Mouse (Mus musculus) testis, adult 2 months (tissue): ENCODE measurements around the gene Unc119. TPM values are rescaled to one million over a fixed set of nuclear protein-coding genes. Genes with fewer than 3 reads are reported as not detected.
A peak's percentile ranks its signal among the peaks of the same experiment; 100 is the strongest.

Experiments
- H3K27ac ChIP-seq: fragments of 200-500 bp; 2 replicates; pipeline ENCODE4 v1.5.1; 2012; ENCODE audit warnings: low read depth, low read length; ENCODE audit not compliant: control insufficient read depth, insufficient read depth
- H3K27me3 ChIP-seq: fragments of 200-500 bp; 2 replicates; pipeline ENCODE4 v1.6.1; 2012; ENCODE audit warnings: mild to moderate bottlenecking, low read length, moderate library complexity; ENCODE audit not compliant: control insufficient read depth, insufficient read depth
- H3K36me3 ChIP-seq: fragments of 200-500 bp; 2 replicates; pipeline ENCODE4 v1.6.1; 2012; ENCODE audit warnings: mild to moderate bottlenecking, low read length; ENCODE audit not compliant: control insufficient read depth, insufficient read depth
- H3K4me1 ChIP-seq: fragments of 200-500 bp; 2 replicates; pipeline ENCODE4 v1.6.1; 2012; ENCODE audit warnings: low read length; ENCODE audit not compliant: control insufficient read depth, insufficient read depth
- H3K4me3 ChIP-seq: fragments of 200-500 bp; 2 replicates; pipeline ENCODE4 v1.5.1; 2012; ENCODE audit warnings: low read depth, mild to moderate bottlenecking, low read length, moderate library complexity, mixed read lengths; ENCODE audit not compliant: control insufficient read depth
- CTCF ChIP-seq: fragments of 200-500 bp; IDR thresholded peaks from 2 replicates; pipeline ENCODE4 v1.5.1; 2012; ENCODE audit warnings: low read depth, mild to moderate bottlenecking, inconsistent platforms, low read length, moderate library complexity; ENCODE audit not compliant: control insufficient read depth, insufficient read depth, insufficient replicate concordance
- POLR2A ChIP-seq: fragments of 200-500 bp; IDR thresholded peaks from 2 replicates; pipeline ENCODE4 v1.6.1; 2012; ENCODE audit warnings: low read depth, mild to moderate bottlenecking, inconsistent platforms, low read length, moderate library complexity; ENCODE audit not compliant: control insufficient read depth
- polyA plus RNA-seq: library from polyadenylated mRNA; depleted of rRNA; stranded (reverse); fragments of >200 nt; gene quantifications from 2 replicates; pipeline ENCODE4 v1.2.3, GENCODE M21; 2012

Unc119 gene
- polyA plus RNA-seq, 1 experiment = 66.7 TPM

- Histone ChIP-seq H3K27ac (no peak overlapping the region), H3K36me3 (peaks cover 1% of the 10 kb centered on the region), H3K4me3 (no peak overlapping the region), H3K4me1 (no peaks in the 10 kb centered on the region), H3K27me3 (no peaks in the 10 kb centered on the region)
- no peak for TF ChIP-seq CTCF
- TF ChIP-seq POLR2A = no peak
Observed at GRCm38 (mm10) chr11:78313662-78314061, 29.6 kb upstream of the Unc119 start.

- H3K36me3 ChIP-seq = peaks cover 4% of the 10 kb centered on the region
- no peak overlapping the region for H3K4me3 ChIP-seq
- TF ChIP-seq POLR2A = no peak
- no peak for TF ChIP-seq CTCF
- no peak overlapping the region for H3K27ac ChIP-seq
- H3K4me1 ChIP-seq = peaks cover 2% of the 10 kb centered on the region; the same call in 1 of the 2 replicates
- H3K27me3 ChIP-seq = no peaks in the 10 kb centered on the region
Observed at GRCm38 (mm10) chr11:78318411-78318810, 24.9 kb upstream of the Unc119 start.

GRCm38 (mm10) chr11:78322076-78322831, 21.0 kb upstream of the Unc119 start:
- Histone ChIP-seq H3K27ac (no peak overlapping the region), H3K27me3 (no peaks in the 10 kb centered on the region), H3K4me1 (peaks cover 2% of the 10 kb centered on the region; the same call in 1 of the 2 replicates), H3K36me3 (peaks cover 4% of the 10 kb centered on the region), H3K4me3 (no peak overlapping the region)
- no peak for TF ChIP-seq POLR2A
- TF ChIP-seq CTCF = no peak

- peak within 1 kb of the TSS; percentile 33; the same call in 1 of the 2 replicates for H3K27ac ChIP-seq
- TF ChIP-seq CTCF (no peak), POLR2A (peak; percentile 32; the same call in 1 of the 2 replicates)
- H3K27me3 ChIP-seq = no peaks in the 10 kb centered on the region
- peaks cover 4% of the 10 kb centered on the region for H3K36me3 ChIP-seq
- H3K4me1 ChIP-seq = peaks cover 2% of the 10 kb centered on the region; the same call in 1 of the 2 replicates
- H3K4me3 ChIP-seq = peak within 1 kb of the TSS; percentile 26
Observed at GRCm38 (mm10) chr11:78322860-78323259, 20.4 kb upstream of the Unc119 start, which contains the start of gene Aldoc. Gene Aldoc (plus strand): TSS chr11:78322968.

GRCm38 (mm10) chr11:78324000-78324785, 19.1 kb upstream of the Unc119 start:
- peaks cover 6% of the 10 kb centered on the region for H3K4me1 ChIP-seq
- H3K4me3 ChIP-seq = no peak overlapping the region
- TF ChIP-seq CTCF (no peak), POLR2A (no peak)
- H3K36me3 ChIP-seq = peaks cover 4% of the 10 kb centered on the region
- H3K27ac ChIP-seq = no peak overlapping the region
- H3K27me3 ChIP-seq = no peaks in the 10 kb centered on the region

- Histone ChIP-seq H3K27me3 (no peaks in the 10 kb centered on the region), H3K36me3 (peaks cover 2% of the 10 kb centered on the region), H3K27ac (no peak overlapping the region), H3K4me3 (no peak overlapping the region), H3K4me1 (peaks cover 6% of the 10 kb centered on the region)
- TF ChIP-seq CTCF = no peak
- TF ChIP-seq POLR2A = no peak
Observed at GRCm38 (mm10) chr11:78324965-78325364, 18.3 kb upstream of the Unc119 start.

- H3K27me3 ChIP-seq = no peaks in the 10 kb centered on the region
- H3K36me3 ChIP-seq = no peaks in the 10 kb centered on the region
- H3K27ac ChIP-seq = no peak overlapping the region
Observed at GRCm38 (mm10) chr11:78327215-78327614, 16.1 kb upstream of the Unc119 start.

More at GRCm38 (mm10) chr11:78327215-78327614, 16.1 kb upstream of the Unc119 start:
- no peak overlapping the region for H3K4me3 ChIP-seq
- peaks cover 6% of the 10 kb centered on the region for H3K4me1 ChIP-seq
- TF ChIP-seq POLR2A (no peak), CTCF (no peak)
